Mouse (Mus musculus): ENCODE measurements around the gene Ago3.

Gene Ago3

DNA sequence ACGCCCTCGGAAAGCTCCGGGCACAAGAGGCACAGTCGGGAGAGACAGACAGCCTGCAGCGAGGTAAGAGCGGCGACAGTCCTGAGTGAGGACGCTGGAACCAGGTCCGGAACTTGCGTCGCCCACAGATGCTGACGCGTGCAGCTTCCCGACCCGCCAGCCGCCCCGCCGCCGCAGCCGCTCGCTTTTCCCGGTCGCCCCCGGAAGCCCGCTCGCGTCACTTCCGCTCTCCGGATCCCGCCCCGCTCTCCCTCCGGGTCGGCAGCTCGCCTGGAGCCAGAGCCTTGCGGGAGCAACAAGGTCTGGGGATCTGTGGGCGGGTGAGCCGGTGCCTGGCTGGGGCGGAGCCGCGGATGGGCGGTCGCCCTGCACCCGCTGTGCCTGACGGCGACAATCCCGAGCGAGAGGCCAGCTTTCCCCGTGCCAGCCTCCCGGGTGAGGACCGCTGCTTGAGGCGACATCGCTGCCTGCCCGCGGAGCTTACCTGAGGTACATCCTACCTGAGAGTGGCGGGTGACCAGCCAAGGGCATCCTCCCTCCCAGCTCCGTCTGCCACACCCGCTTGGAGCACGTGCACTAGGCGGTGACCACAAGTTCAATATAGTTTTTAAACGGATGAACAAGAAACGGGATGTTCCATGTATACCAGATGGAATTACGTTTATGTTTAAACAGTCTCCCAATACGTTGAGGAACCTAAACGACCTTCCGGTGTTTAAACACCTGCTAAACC is at the start of gene Ago3:
Ago3 (minus strand) TSS at position 210 of the 733 bp plus-strand sequence.
- peak; percentile 85 to 88 for DNase-seq (ENCODE audit: low spot score in 2 of 2)

GRCm38 (mm10) chr4:126473031-126473430 is 43.7 kb upstream of the Ago3 start:
- no peak for DNase-seq (ENCODE audit: low spot score in 2 of 2)

GRCm38 (mm10) chr4:126469334-126469733 is 40.0 kb upstream of the Ago3 start:
- DNase-seq (ENCODE audit: low spot score in 2 of 2): no peak

- no peak for DNase-seq (ENCODE audit: low spot score in 2 of 2)
Observed at GRCm38 (mm10) chr4:126468925-126469324, 39.6 kb upstream of the Ago3 start.

DNA sequence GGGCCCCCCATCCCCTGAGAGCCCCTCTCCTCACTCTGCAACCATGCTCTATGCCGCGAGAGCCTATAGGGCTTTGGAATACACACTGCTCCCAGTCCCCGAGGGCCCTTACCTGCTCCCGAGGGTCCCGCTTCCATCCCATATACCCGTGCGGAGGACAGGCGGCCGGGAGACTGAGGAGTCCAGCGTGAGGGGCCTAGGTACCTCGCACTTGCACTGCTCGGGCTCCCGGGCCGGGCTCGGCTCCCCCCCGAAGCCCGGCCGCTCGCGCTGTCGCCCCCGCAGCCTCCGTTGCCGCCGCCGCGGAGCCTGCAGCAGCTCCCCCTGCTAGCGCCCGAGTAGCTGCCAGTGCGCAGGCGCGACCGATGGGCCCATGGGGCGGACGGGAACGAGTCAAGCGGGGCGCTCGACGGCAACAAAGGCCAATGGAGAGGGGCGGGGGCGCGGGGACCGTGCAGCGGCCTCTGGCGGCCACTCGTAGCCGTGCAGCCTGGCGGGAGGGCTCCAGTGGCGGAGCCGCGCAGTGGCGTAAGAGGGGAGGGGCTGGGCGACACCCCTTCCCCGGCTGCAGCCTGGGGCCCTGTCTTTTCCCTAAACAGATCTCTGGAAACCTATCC is 39.0 kb upstream of the Ago3 start, which contains the start of gene Ago1:
Ago1 (minus strand) TSS at position 299 of the 617 bp plus-strand sequence.
- peak; percentile 90 to 91 for DNase-seq (ENCODE audit: low spot score in 2 of 2)

- peak in 1 of 2 experiments; percentile 48 for DNase-seq (ENCODE audit: low spot score in 2 of 2)
Observed at GRCm38 (mm10) chr4:126467721-126468284, 38.4 kb upstream of the Ago3 start.

GRCm38 (mm10) chr4:126466251-126466750 is 36.9 kb upstream of the Ago3 start:
- no peak for DNase-seq (ENCODE audit: low spot score in 2 of 2)

GRCm38 (mm10) chr4:126465843-126466242 is 36.5 kb upstream of the Ago3 start:
- no peak for DNase-seq (ENCODE audit: low spot score in 2 of 2)

GRCm38 (mm10) chr4:126464892-126465235 is 35.5 kb upstream of the Ago3 start:
- no peak for DNase-seq (ENCODE audit: low spot score in 2 of 2)

DNA sequence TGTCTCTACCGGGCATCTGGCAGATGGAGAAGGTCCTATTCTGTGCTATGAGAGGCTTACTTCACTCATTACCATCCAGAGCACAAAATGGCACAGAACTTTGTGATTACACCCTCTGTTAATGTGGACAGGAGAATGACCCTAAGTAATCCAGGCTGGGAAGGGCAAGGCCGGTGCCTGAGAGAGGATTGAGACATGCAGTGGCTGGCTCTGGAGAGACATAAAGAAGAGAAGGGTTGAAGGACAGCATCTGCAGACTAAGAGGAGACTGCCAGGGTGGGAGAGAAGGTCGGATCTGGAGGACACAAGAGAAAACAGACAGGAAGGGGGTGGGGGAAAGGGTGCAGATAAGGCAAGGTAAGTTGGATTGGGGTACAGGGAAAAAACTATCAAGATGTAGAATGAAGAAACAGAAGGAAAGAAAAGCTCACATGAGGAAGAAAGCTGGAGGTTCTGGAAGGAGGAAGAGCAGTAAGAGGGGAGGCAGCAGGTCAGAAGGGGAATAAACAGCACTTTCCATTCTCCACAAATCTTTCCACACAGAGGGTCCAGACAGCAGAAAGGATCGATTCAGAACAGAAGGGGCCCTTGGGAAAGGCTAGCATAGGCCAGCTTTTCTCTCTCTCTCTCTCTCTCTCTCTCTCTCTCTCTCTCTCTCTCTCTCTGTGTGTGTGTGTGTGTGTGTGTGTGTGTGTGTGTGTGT is 35.0 kb upstream of the Ago3 start:
- no peak for DNase-seq (ENCODE audit: low spot score in 2 of 2)

DNA sequence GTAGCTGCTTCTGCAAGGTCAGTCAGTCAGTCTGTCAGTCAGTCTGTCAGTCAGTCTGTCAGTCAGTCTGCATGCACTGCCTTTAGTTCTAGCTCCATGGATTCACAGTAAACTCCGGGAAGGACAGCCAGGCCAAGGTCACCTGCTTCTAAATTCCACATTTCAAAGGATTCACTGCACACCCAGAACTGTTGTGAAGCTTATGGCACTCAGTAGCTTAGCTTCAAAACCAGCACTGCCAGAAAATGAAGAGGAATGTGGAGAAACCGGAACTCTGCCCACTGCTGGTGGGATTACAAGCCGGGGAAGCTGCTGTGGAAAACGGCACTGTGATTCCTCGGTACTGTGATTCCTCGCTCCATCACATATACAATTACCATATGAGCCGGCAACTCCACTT is 26.1 kb upstream of the Ago3 start:
- no peak for DNase-seq (ENCODE audit: low spot score in 2 of 2)

DNA sequence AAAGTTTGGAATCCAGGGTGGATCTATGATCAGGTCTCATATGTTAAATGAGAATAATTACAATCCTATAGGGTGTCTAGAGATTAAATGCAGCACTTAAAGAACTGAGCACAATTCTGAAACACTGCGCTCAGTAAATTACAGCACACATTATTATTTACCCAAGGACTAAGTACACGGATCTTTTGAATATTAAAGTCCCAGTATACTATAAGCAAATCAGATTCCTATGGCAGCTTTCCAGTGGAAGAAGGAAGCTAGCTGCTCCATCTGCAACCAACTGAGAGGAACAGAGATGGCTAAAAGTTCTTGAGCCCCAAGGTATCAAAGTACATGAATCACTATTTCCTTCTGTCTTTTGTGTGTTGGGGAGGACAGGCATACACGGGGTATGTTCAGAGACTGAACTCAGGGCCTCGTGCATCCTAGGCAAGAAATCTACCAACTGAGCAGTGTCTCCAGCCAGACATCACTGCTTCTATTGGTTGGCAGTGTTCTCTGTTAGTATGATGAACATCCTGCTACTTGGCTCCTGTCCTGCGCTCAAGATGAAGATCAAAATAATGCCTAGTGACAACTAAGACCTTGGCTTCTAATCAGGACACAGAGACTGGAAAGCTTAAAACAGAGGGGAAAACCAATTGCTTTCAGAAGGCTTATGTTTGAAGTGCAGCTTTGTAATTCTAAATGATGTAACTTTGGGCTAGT is 25.3 kb upstream of the Ago3 start:
- DNase-seq (ENCODE audit: low spot score in 2 of 2): no peak

DNA sequence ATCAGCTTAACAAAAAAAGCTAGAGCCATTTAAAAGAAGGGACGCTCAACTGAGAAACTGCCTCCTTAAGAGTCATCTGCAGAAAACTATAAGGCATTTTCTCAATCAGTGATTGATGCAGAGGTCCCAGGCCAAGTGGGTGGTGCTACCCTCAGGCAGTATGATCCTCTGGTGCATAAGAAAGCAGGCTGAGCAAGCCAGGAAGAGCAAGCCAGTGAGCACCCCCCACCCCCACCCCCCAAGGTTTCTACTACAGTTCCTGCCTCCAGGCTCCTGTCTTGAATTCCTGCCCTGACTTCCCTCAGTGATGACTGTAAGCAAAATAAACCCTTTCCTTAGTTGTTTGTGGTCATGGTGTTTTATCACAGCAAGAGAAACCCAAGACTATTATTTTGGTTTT is 20.9 kb upstream of the Ago3 start:
- no peak for DNase-seq (ENCODE audit: low spot score in 2 of 2)

- no peak for DNase-seq (ENCODE audit: low spot score in 2 of 2)
Observed at GRCm38 (mm10) chr4:126447126-126447525, 17.8 kb upstream of the Ago3 start.

DNA sequence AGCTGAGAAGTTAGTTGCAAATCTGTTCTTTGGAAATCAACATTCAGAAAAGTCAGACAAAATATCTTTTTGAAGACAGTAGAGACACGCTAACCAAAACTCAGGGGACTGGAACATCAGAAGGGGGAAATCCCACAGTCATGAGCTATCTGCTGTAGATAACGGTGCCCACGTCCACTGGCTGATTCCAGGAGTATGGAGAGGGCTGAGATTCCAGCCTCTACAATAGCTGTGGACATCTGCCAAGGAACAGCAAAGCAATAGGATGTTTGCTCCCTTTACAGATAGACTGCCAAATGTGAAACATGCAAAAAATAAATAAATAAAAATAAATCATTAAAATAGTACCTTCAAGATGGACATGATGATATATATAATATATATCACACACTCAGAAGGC is 15.2 kb upstream of the Ago3 start:
- DNase-seq (ENCODE audit: low spot score in 2 of 2): no peak

GRCm38 (mm10) chr4:126438261-126438660 is 8.9 kb upstream of the Ago3 start:
- DNase-seq (ENCODE audit: low spot score in 2 of 2): no peak

- DNase-seq (ENCODE audit: low spot score in 2 of 2): no peak
Observed at GRCm38 (mm10) chr4:126436268-126436667, 6.9 kb upstream of the Ago3 start.

GRCm38 (mm10) chr4:126434094-126434493 is 4.7 kb upstream of the Ago3 start:
- DNase-seq (ENCODE audit: low spot score in 2 of 2): no peak

DNA sequence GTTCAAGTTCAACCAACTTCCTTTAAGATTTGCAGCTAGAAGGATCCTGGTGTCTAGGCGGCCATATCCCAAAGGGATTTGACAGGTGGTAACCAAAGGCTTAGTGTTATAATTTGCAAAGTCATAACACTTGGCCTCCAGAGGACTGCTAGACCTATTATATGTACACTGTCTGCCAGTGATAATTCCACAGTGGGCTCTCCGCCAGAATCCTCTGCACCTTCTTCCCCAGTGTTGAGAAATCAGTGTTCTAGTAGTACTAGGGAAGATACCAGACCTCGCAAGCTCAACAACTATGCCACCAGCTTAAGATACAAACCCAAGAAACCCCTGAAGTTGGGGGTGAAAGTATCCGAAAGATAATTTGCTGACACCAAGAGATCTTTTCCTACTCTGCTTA is 3.8 kb upstream of the Ago3 start:
- DNase-seq (ENCODE audit: low spot score in 2 of 2): no peak

DNA sequence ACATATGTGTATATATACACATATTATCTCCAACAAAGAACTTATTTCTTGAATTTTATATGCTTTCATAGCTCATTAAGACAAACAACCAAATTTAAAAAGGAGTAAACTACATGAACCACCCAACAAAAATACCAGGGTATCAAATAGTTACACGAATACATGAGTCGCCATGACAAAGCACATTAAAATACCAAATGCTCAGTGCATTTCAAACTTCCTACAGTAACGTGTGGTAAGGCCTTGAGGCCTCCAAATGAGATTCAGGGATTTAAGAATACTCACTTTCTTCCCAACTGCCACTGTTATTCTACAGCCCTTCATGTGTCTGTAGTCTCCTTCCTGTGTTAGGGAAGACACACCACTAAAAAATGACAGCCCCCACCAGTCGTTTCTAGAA is 2.4 kb upstream of the Ago3 start:
- DNase-seq (ENCODE audit: low spot score in 2 of 2): no peak

DNA sequence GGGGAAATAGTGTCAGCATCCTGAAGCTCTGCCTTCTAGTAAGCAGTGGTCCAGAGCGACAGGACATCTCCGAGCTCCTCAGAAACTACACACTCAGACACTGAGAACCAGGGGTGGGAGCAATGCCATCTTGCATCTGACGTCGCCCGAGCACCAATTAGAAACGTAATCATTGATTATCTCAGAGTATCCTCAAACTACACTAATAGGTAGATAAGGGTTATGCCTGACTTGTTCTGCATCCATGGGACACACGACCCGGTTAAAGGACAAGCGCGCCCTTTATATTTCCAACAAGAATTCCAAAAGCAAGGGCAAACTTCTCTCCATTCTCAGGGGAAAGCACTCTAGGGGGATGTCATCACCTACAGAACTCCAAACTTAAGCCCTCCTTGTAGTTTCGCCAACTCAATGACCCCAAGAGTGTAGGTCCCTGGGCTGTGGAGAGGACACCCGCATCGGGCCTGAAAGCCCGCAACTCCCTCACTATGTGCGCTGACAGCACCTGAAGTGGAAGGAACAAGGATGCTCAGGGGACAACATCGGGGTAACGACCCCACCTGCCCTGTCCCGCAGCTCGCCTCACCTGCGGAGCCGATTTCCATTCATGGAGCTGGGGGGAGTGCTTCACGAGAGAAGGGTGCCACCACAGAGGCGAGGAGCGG is 542 bp downstream of the Ago3 start:
- DNase-seq (ENCODE audit: low spot score in 2 of 2): no peak
